Mouse (Mus musculus): ENCODE results near the gene Fuca2. TPM values are rescaled to one million over a fixed set of nuclear protein-coding genes. Genes with fewer than 3 reads are reported as not detected.
A peak's percentile ranks its signal among the peaks of the same experiment; 100 is the strongest.
"Not testable (repeated sequence)": the region's sequence is repeated elsewhere in the genome, so short reads cannot be mapped to it uniquely, and the experiment has no call there.

Gene Fuca2
- 30.9 and 31.5 TPM in 2 replicates for polyA plus RNA-seq (2016; fragmentation: Nextera tagmentation; extraction: Ambion mirVana)

DNA sequence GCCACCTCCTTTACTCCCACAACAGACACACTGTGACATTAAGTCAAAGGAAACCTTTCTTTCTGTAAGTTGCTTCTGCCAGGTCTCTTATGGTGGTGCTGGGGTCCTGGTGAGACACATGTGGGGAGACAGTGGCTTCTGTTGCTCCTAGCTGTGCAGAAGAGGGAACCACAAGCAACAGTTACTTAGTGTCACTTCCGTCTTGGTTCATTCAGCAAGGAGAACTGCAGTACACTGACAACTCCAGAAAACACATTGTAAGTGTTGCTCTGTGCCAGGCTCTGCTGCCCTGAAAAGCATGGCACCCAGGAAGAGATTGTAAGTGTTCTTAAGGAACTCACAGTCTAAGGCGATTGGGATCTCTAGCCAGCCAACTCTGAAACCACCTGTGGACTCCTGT is at the start of gene Fuca2:
Fuca2 (plus strand) TSS at position 210 of the 400 bp plus-strand sequence.
- Histone ChIP-seq H3K4me3 (no peak within 1 kb of the TSS), H3K9ac (no peak within 1 kb of the TSS), H3K4me1 (peaks cover 7% of the 10 kb centered on the region), H3K4me2 (replicated peaks) (0 out of 2 replicates have a peak within 1 kb of the TSS, but pooled peaks have one; percentile 84), H3K27me3 (no peaks in the 10 kb centered on the region), H3K9me3 (replicated peaks) (no peaks in the 10 kb centered on the region), H3K36me3 (no peaks in the 10 kb centered on the region), H3K27ac (no peak within 1 kb of the TSS)
- ATAC-seq (ENCODE audit: low FRiP score) = no peak
- WGBS = 82% methylated on average over 2 of the region's 2 CpGs

DNA sequence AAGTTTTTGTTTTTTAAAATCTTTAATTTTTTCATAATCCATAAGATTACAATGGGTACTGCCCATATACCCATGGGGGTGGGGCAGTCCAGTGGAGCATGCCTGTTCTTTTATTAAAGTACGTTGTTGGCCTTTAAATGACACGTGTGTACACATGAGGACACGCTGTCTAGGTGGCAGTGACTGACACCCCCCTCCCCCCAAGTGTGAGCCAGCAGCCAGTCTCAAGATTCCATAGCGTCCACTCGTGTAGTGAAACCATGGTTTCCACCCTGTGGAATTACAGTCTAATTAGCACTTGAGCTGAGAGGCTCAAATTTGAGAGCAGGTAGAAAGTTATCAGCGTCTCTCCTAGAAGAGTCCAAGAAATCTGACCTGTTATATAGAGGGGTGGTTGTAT is 47.7 kb upstream of the Fuca2 start:
- H3K27me3 ChIP-seq = no peaks in the 10 kb centered on the region
- H3K4me3 ChIP-seq = no peak overlapping the region
- H3K9ac ChIP-seq = no peak overlapping the region
- no peaks in the 10 kb centered on the region for H3K9me3 ChIP-seq (replicated peaks)
- 79% methylated on average over 6 of the region's 6 CpGs for WGBS
- no peaks in the 10 kb centered on the region for H3K4me1 ChIP-seq
- ATAC-seq (ENCODE audit: low FRiP score) = no peak
- no peak overlapping the region for H3K27ac ChIP-seq
- no peaks in the 10 kb centered on the region for H3K36me3 ChIP-seq
- H3K4me2 ChIP-seq (replicated peaks) = no peak overlapping the region

GRCm38 (mm10) chr10:13453200-13453990 is 45.9 kb upstream of the Fuca2 start:
- no peak overlapping the region for H3K9ac ChIP-seq
- WGBS = 86% methylated on average over 13 of the region's 13 CpGs
- no peak for ATAC-seq (ENCODE audit: low FRiP score)

DNA sequence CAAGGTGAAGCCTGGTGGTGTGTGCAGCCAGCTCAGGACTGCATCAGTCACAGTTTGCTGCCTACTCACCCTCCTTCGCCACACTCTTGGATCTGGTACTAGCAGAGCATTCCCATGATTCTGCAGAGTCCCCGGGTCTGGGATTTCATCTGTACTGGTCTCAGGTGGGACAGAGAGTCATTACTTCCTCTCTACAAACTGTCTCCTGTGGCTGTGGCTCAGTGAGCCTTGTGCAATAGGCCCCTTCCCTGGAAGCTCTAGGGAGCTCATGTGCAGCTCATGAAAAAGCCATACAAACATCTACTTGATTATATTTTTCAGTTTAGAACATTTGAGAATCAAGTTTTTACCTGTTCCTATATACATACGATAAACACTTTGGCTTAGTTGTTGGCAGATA is 35.0 kb upstream of the Fuca2 start:
- not testable (repeated sequence) for H3K36me3 ChIP-seq; H3K9ac ChIP-seq; H3K27me3 ChIP-seq; ATAC-seq (ENCODE audit: low FRiP score); H3K4me2 ChIP-seq (replicated peaks); H3K4me1 ChIP-seq; H3K9me3 ChIP-seq (replicated peaks); H3K27ac ChIP-seq; H3K4me3 ChIP-seq
- 84% methylated on average over 3 of the region's 3 CpGs for WGBS

More at GRCm38 (mm10) chr10:13453200-13453990, 45.9 kb upstream of the Fuca2 start:
- H3K4me2 ChIP-seq (replicated peaks) = no peak overlapping the region
- no peaks in the 10 kb centered on the region for H3K27me3 ChIP-seq
- H3K27ac ChIP-seq = no peak overlapping the region
- H3K9me3 ChIP-seq (replicated peaks) = no peaks in the 10 kb centered on the region
- no peaks in the 10 kb centered on the region for H3K4me1 ChIP-seq
- no peak overlapping the region for H3K4me3 ChIP-seq
- no peaks in the 10 kb centered on the region for H3K36me3 ChIP-seq

- no peak for ATAC-seq (ENCODE audit: low FRiP score)
Observed at GRCm38 (mm10) chr10:13466925-13467324, 32.4 kb upstream of the Fuca2 start.

DNA sequence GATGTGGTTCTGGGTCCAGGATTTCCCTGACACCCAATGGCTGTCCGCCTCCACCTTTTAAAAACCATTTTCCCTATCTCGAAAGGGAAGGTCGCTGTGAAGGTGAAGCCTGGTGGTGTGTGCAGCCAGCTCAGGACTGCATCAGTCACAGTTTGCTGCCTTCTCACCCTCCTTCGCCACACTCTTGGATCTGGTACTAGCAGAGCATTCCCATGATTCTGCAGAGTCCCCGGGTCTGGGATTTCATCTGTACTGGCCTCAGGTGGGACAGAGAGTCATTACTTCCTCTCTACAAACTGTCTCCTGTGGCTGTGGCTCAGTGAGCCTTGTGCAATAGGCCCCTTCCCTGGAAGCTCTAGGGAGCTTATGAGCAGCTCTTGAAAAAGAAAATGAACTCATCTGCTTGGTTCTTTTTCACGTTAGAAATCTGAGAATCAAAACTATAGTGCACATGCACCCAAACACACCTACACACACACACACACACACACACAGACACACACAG is 31.3 kb upstream of the Fuca2 start:
- H3K4me3 ChIP-seq; H3K36me3 ChIP-seq; ATAC-seq (ENCODE audit: low FRiP score); H3K27ac ChIP-seq; H3K4me2 ChIP-seq (replicated peaks); H3K4me1 ChIP-seq; H3K9me3 ChIP-seq (replicated peaks); H3K9ac ChIP-seq: not testable (repeated sequence)
- peaks cover 13% of the 10 kb centered on the region for H3K27me3 ChIP-seq
- 82% methylated on average over 6 of the region's 6 CpGs for WGBS

More at GRCm38 (mm10) chr10:13466925-13467324, 32.4 kb upstream of the Fuca2 start:
- H3K36me3 ChIP-seq = no peaks in the 10 kb centered on the region
- peaks cover 3% of the 10 kb centered on the region; the same call in 1 of the 2 replicates for H3K27me3 ChIP-seq
- no peaks in the 10 kb centered on the region for H3K9me3 ChIP-seq (replicated peaks)
- H3K4me3 ChIP-seq = no peak overlapping the region
- no peak overlapping the region for H3K9ac ChIP-seq
- H3K4me2 ChIP-seq (replicated peaks) = no peak overlapping the region
- H3K4me1 ChIP-seq = no peaks in the 10 kb centered on the region
- H3K27ac ChIP-seq = no peak overlapping the region
- WGBS = 72% methylated on average over 5 of the region's 5 CpGs

GRCm38 (mm10) chr10:13470236-13470635 is 29.1 kb upstream of the Fuca2 start:
- H3K9me3 ChIP-seq (replicated peaks) = no peaks in the 10 kb centered on the region
- H3K27me3 ChIP-seq = peaks cover 31% of the 10 kb centered on the region
- H3K4me3 ChIP-seq = no peak overlapping the region
- ATAC-seq (ENCODE audit: low FRiP score) = no peak
- no peaks in the 10 kb centered on the region for H3K36me3 ChIP-seq
- peaks cover 15% of the 10 kb centered on the region for H3K4me1 ChIP-seq
- H3K4me2 ChIP-seq (replicated peaks) = no peak overlapping the region
- WGBS = 88% methylated on average over 3 of the region's 3 CpGs
- H3K27ac ChIP-seq = no peak overlapping the region
- H3K9ac ChIP-seq = no peak overlapping the region

GRCm38 (mm10) chr10:13473287-13473832 is 26.0 kb upstream of the Fuca2 start:
- no peak; the same call in none of the 2 replicates for ATAC-seq (ENCODE audit: low FRiP score)
- 15% methylated on average over 17 of the region's 17 CpGs for WGBS
- Histone ChIP-seq H3K9ac (peak overlapping the region; percentile 74), H3K4me3 (peak overlapping the region; percentile 71), H3K27me3 (peaks cover 44% of the 10 kb centered on the region), H3K27ac (no peak overlapping the region), H3K4me1 (peaks cover 15% of the 10 kb centered on the region), H3K36me3 (no peaks in the 10 kb centered on the region), H3K9me3 (replicated peaks) (no peaks in the 10 kb centered on the region), H3K4me2 (replicated peaks) (peak overlapping the region; percentile 100)

- ATAC-seq (ENCODE audit: low FRiP score) = peak; percentile 82
- Histone ChIP-seq H3K9me3 (replicated peaks) (no peaks in the 10 kb centered on the region), H3K4me1 (peaks cover 15% of the 10 kb centered on the region), H3K27me3 (peaks cover 44% of the 10 kb centered on the region), H3K4me3 (peak within 1 kb of the TSS; percentile 71), H3K4me2 (replicated peaks) (peak within 1 kb of the TSS; percentile 100), H3K36me3 (no peaks in the 10 kb centered on the region), H3K9ac (peak within 1 kb of the TSS; percentile 74), H3K27ac (no peak within 1 kb of the TSS)
- WGBS = under 1% methylated on average over 64 of the region's 71 CpGs
Observed at GRCm38 (mm10) chr10:13473833-13474567, 25.3 kb upstream of the Fuca2 start, which contains the start of gene Phactr2. Phactr2 (minus strand) TSS chr10:13474412.

DNA sequence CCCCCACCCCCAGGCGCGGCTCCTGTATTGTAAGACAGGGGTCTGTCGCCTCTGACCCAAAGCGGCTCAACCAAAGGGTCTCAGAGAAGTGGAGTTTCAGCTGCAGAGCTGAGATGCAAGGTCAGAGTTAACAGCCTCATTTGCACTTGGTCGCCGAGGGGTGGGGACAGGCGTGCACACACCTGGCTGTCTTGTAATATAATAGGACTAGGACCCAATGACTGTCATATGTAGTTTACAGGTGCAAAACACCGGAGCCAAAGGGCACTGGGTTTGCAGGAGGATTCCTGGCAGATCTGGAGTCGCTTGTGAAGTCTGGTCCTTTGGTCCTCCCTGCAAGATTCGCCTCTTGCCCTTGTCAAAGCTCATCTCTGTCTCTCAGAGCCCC is 24.8 kb upstream of the Fuca2 start:
- peak; percentile 37 for ATAC-seq (ENCODE audit: low FRiP score)
- H3K36me3 ChIP-seq = no peaks in the 10 kb centered on the region
- H3K9ac ChIP-seq = peak overlapping the region; percentile 74
- peak overlapping the region; percentile 71 for H3K4me3 ChIP-seq
- 5% methylated on average over 10 of the region's 10 CpGs for WGBS
- no peaks in the 10 kb centered on the region for H3K9me3 ChIP-seq (replicated peaks)
- no peak overlapping the region for H3K27ac ChIP-seq
- peak overlapping the region; percentile 100 for H3K4me2 ChIP-seq (replicated peaks)
- H3K27me3 ChIP-seq = peaks cover 44% of the 10 kb centered on the region
- peaks cover 15% of the 10 kb centered on the region for H3K4me1 ChIP-seq

GRCm38 (mm10) chr10:13475121-13475520 is 24.2 kb upstream of the Fuca2 start:
- no peak overlapping the region for H3K4me3 ChIP-seq
- no peaks in the 10 kb centered on the region for H3K36me3 ChIP-seq
- H3K4me1 ChIP-seq = peaks cover 15% of the 10 kb centered on the region
- H3K27me3 ChIP-seq = peaks cover 44% of the 10 kb centered on the region
- H3K9ac ChIP-seq = no peak overlapping the region
- no peak overlapping the region for H3K27ac ChIP-seq
- H3K9me3 ChIP-seq (replicated peaks) = no peaks in the 10 kb centered on the region
- ATAC-seq (ENCODE audit: low FRiP score) = no peak
- WGBS = 27% methylated on average over 7 of the region's 7 CpGs
- H3K4me2 ChIP-seq (replicated peaks) = no peak overlapping the region

GRCm38 (mm10) chr10:13479341-13479740 is 20.0 kb upstream of the Fuca2 start:
- Histone ChIP-seq H3K4me1 (peaks cover 8% of the 10 kb centered on the region), H3K9me3 (replicated peaks) (no peaks in the 10 kb centered on the region), H3K27me3 (peaks cover 21% of the 10 kb centered on the region), H3K27ac (no peak overlapping the region), H3K4me2 (replicated peaks) (no peak overlapping the region), H3K9ac (no peak overlapping the region), H3K36me3 (no peaks in the 10 kb centered on the region), H3K4me3 (no peak overlapping the region)
- no peak for ATAC-seq (ENCODE audit: low FRiP score)
- WGBS = 84% methylated on average over 6 of the region's 6 CpGs

Measured in hindbrain, embryonic 12.5 days (tissue).